Mouse (Mus musculus): ENCODE data around the gene Hspa1a.

DNA sequence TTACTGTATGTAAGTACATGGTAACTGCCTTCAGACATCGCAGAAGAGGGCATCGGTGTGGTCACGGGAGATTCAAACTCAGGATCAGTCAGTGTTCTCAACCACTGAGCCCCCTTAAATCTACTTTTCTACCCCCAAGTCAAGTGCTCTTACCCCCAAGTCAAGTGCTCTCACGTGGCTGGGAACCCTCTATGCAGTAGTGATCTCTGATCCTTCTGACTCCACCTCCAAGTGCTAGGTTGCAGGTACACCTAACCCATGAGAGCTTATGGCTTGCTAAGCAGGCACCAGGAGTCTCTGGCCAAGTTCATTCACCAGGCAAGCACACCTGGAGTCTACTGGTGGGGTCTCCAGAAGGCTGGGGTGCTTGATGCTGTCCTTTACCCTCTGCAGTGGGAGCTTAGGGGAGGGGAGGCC is 22.4 kb downstream of the Hspa1a start:
- TF ChIP-seq GATA1 (IDR thresholded peaks at IDR 0.05; ENCODE audit: borderline replicate concordance, low read length) (no peak), FLI1 (IDR thresholded peaks at IDR 0.05; ENCODE audit: low read length) (no peak)

Measured in megakaryocyte, embryonic 14.5 days (primary cell).